Mouse (Mus musculus): ENCODE results near the gene Hpse2. TPM values are rescaled to one million over a fixed set of nuclear protein-coding genes. Genes with fewer than 3 reads are reported as not detected.

The Hpse2 gene
- polyA plus RNA-seq, 1 experiment from 2014 or later, result 0.05 TPM

DNA sequence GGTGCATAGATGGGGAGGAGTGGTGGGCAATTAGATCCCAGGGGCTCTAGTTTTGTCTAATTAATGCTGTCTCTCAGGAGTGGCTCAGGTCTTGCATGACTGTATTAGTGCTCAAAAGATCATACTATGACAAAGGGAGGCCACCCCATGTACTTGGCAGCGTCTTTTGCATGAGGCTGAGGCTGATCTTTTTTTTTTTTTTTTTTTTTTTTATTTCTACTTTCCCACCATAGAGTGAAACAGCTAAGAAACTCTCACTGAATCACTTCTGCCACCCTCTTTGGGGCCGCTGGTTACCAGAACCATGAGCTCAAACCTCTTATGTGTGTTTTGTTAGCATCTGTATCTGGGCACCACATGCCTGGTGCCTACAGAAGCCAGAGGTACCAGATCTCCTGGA lies 549.0 kb downstream of the Hpse2 start:
- no peak for ATAC-seq (replicated peaks; ENCODE audit: low FRiP score)
- H3K9me3 ChIP-seq (ENCODE audit: control insufficient read depth, low read length), result no peaks in the 10 kb centered on the region
- 73% methylated on average over 2 of the region's 2 CpGs for WGBS
- no peaks in the 10 kb centered on the region for H3K4me1 ChIP-seq (replicated peaks; ENCODE audit: control insufficient read depth, insufficient read depth, low read length)
- H3K4me2 ChIP-seq, result no peak overlapping the region
- H3K4me3 ChIP-seq (ENCODE audit: low read depth, low read length), result no peak overlapping the region
- H3K27me3 ChIP-seq (replicated peaks; ENCODE audit: control insufficient read depth, insufficient read depth, low read length), result no peaks in the 10 kb centered on the region
- H3K36me3 ChIP-seq (ENCODE audit: control insufficient read depth, insufficient read depth, low read length), result no peaks in the 10 kb centered on the region
- no peak overlapping the region for H3K9ac ChIP-seq (ENCODE audit: low read depth, low read length)
- no peak overlapping the region for H3K27ac ChIP-seq (ENCODE audit: low read depth, low read length)
- DNase-seq (ENCODE audit: low spot score), result no peak

DNA sequence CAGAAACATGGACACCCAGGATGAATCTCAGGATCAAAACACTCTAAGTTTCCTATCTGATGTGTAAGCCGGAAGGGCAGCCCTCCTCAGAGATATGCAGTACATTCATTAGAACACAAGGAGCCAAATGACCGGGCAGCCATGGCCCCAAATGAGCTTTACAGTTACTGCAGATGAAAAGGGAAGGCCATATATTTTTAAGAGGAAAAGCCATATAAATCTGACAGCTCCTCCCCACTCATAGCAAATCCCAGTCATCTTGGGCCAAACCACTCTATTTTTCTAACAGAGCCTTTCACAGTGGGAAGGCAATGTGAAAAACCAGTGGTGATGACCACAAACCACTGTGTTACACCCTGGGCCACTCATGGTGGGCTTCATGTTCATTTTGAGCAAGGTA lies 549.9 kb downstream of the Hpse2 start:
- H3K4me2 ChIP-seq, result no peak overlapping the region
- H3K27ac ChIP-seq (ENCODE audit: low read depth, low read length), result no peak overlapping the region
- H3K9me3 ChIP-seq (ENCODE audit: control insufficient read depth, low read length), result no peaks in the 10 kb centered on the region
- no peaks in the 10 kb centered on the region for H3K36me3 ChIP-seq (ENCODE audit: control insufficient read depth, insufficient read depth, low read length)
- H3K27me3 ChIP-seq (replicated peaks; ENCODE audit: control insufficient read depth, insufficient read depth, low read length), result no peaks in the 10 kb centered on the region
- H3K9ac ChIP-seq (ENCODE audit: low read depth, low read length), result no peak overlapping the region
- 70% methylated on average over 2 of the region's 2 CpGs for WGBS
- H3K4me1 ChIP-seq (replicated peaks; ENCODE audit: control insufficient read depth, insufficient read depth, low read length), result no peaks in the 10 kb centered on the region
- no peak overlapping the region for H3K4me3 ChIP-seq (ENCODE audit: low read depth, low read length)
- DNase-seq (ENCODE audit: low spot score) (no peak), ATAC-seq (replicated peaks; ENCODE audit: low FRiP score) (no peak)

DNA sequence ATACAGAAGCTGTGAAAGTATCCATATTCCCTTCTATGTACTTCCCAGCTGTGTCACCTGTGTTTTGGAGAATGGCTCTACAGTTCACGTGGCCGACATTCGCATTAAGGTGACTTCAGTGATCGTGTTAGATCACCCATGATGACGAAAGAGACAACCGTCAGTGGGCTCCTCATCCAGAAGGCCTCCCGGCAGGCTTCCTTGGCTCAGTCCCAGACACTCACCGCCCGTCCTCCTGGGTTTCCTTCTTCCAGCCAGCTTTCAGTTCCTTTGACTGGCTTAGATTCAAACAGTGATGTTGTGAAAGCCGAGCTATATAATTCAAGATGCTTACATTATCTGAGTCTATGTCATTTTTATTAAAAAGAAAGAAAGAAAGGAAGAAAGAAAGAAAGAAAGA lies 550.6 kb downstream of the Hpse2 start:
- Histone ChIP-seq H3K27me3 (replicated peaks; ENCODE audit: control insufficient read depth, insufficient read depth, low read length) (no peaks in the 10 kb centered on the region), H3K9me3 (ENCODE audit: control insufficient read depth, low read length) (no peaks in the 10 kb centered on the region), H3K4me3 (ENCODE audit: low read depth, low read length) (no peak overlapping the region), H3K4me2 (no peak overlapping the region), H3K4me1 (replicated peaks; ENCODE audit: control insufficient read depth, insufficient read depth, low read length) (no peaks in the 10 kb centered on the region), H3K27ac (ENCODE audit: low read depth, low read length) (no peak overlapping the region), H3K36me3 (ENCODE audit: control insufficient read depth, insufficient read depth, low read length) (no peaks in the 10 kb centered on the region), H3K9ac (ENCODE audit: low read depth, low read length) (no peak overlapping the region)
- no peak for DNase-seq (ENCODE audit: low spot score)
- ATAC-seq (replicated peaks; ENCODE audit: low FRiP score), result no peak
- 81% methylated on average over 10 of the region's 10 CpGs for WGBS

DNA sequence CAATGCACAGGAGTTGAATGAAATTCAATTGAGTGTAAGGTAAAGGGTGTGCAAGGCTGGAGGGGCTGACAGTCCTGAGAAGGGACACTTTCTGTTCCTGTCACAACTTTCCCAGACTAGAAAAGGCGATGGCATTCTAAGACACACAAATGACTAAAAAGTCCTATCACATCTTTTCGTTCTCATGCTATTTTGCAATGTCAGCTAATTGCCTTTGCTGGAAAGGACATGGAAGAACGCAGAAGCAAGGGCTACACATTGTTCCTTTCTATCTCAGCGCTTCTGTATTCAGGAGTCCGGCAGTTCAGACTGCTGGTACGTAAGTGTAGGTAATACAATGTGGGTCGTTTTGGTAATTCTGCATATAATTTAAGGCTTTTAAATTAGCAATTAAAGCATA lies 555.0 kb downstream of the Hpse2 start:
- H3K4me2 ChIP-seq, result no peak overlapping the region
- H3K4me3 ChIP-seq (ENCODE audit: low read depth, low read length), result no peak overlapping the region
- H3K27me3 ChIP-seq (replicated peaks; ENCODE audit: control insufficient read depth, insufficient read depth, low read length), result no peaks in the 10 kb centered on the region
- 82% methylated on average over 7 of the region's 7 CpGs for WGBS
- ATAC-seq (replicated peaks; ENCODE audit: low FRiP score), result no peak
- no peak for DNase-seq (ENCODE audit: low spot score)
- no peaks in the 10 kb centered on the region for H3K9me3 ChIP-seq (ENCODE audit: control insufficient read depth, low read length)
- H3K9ac ChIP-seq (ENCODE audit: low read depth, low read length), result no peak overlapping the region
- H3K27ac ChIP-seq (ENCODE audit: low read depth, low read length), result no peak overlapping the region
- H3K36me3 ChIP-seq (ENCODE audit: control insufficient read depth, insufficient read depth, low read length), result no peaks in the 10 kb centered on the region
- no peaks in the 10 kb centered on the region for H3K4me1 ChIP-seq (replicated peaks; ENCODE audit: control insufficient read depth, insufficient read depth, low read length)

DNA sequence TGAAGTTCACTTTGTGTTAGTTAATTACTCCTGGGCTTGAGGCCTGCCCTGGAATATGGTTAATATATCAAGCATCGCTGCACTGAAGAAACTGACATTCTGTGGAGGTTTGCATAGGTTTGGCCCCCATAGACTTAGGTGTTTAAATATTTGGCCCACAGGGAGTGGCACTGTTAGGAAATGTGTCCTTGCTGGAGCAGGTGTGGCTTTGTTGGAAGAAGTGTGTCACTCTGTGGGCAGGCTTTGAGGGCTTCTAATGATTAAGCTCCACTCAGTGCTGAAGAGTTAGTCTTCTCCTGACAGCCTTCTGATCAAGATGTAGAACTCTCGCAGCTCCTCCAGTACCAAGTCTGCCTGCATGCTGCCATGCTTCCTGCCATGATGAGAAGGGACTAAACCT lies 555.9 kb downstream of the Hpse2 start:
- H3K4me1 ChIP-seq (replicated peaks; ENCODE audit: control insufficient read depth, insufficient read depth, low read length), result no peaks in the 10 kb centered on the region
- no peaks in the 10 kb centered on the region for H3K36me3 ChIP-seq (ENCODE audit: control insufficient read depth, insufficient read depth, low read length)
- H3K9me3 ChIP-seq (ENCODE audit: control insufficient read depth, low read length), result no peaks in the 10 kb centered on the region
- no peak overlapping the region for H3K27ac ChIP-seq (ENCODE audit: low read depth, low read length)
- WGBS, result 77% methylated on average over 2 of the region's 2 CpGs
- ATAC-seq (replicated peaks; ENCODE audit: low FRiP score) (no peak), DNase-seq (ENCODE audit: low spot score) (no peak)
- H3K27me3 ChIP-seq (replicated peaks; ENCODE audit: control insufficient read depth, insufficient read depth, low read length), result no peaks in the 10 kb centered on the region
- H3K4me2 ChIP-seq, result no peak overlapping the region
- H3K9ac ChIP-seq (ENCODE audit: low read depth, low read length), result no peak overlapping the region
- no peak overlapping the region for H3K4me3 ChIP-seq (ENCODE audit: low read depth, low read length)

DNA sequence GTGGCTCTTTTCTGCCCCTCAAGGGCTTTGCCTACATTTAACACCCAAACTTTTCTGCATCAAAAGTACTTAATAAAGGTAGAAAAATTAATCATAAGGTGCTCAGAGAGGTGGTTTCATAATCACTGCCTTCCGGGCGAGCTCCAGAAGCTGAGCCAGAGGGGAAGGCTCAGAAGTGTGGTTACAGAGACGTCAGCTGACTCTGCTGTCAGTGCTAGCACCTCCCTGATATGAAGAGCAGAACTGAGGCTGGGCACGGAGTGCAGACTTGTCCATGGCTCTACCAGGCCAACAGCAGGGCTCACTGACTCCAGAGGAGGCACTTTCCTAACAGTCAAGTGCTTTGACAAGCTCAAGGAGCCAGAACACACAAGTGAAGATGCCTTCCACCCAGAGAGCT lies 559.0 kb downstream of the Hpse2 start:
- no peak for ATAC-seq (replicated peaks; ENCODE audit: low FRiP score)
- H3K4me3 ChIP-seq (ENCODE audit: low read depth, low read length), result no peak overlapping the region
- no peak overlapping the region for H3K9ac ChIP-seq (ENCODE audit: low read depth, low read length)
- H3K9me3 ChIP-seq (ENCODE audit: control insufficient read depth, low read length), result no peaks in the 10 kb centered on the region
- no peak for DNase-seq (ENCODE audit: low spot score)
- no peaks in the 10 kb centered on the region for H3K4me1 ChIP-seq (replicated peaks; ENCODE audit: control insufficient read depth, insufficient read depth, low read length)
- no peak overlapping the region for H3K27ac ChIP-seq (ENCODE audit: low read depth, low read length)
- H3K4me2 ChIP-seq, result no peak overlapping the region
- H3K27me3 ChIP-seq (replicated peaks; ENCODE audit: control insufficient read depth, insufficient read depth, low read length), result no peaks in the 10 kb centered on the region
- 45% methylated on average over 4 of the region's 4 CpGs for WGBS
- no peaks in the 10 kb centered on the region for H3K36me3 ChIP-seq (ENCODE audit: control insufficient read depth, insufficient read depth, low read length)

DNA sequence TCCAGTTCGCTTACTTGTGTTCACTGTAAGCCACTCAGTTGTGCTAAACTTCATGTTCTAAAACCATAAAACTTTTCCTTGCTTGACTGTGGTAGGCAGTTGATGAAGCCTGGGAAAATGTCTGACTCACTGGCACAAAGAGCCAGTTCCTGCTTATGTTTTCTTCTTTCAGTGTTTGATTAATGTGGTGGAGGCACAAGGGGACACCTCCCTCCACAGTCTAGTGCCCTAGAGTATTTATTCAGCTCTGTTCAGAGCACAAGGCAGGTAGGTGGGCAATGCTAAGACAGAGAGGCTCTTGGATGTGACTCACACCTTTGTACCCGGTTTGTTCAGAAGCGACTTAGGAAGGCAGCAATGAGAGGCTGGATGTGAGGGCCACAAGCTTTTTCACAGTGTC lies 560.3 kb downstream of the Hpse2 start:
- 80% methylated on average over 3 of the region's 3 CpGs for WGBS
- Histone ChIP-seq H3K4me1 (replicated peaks; ENCODE audit: control insufficient read depth, insufficient read depth, low read length) (no peaks in the 10 kb centered on the region), H3K4me2 (no peak overlapping the region), H3K27me3 (replicated peaks; ENCODE audit: control insufficient read depth, insufficient read depth, low read length) (no peaks in the 10 kb centered on the region), H3K9ac (ENCODE audit: low read depth, low read length) (no peak overlapping the region), H3K27ac (ENCODE audit: low read depth, low read length) (no peak overlapping the region), H3K9me3 (ENCODE audit: control insufficient read depth, low read length) (no peaks in the 10 kb centered on the region), H3K36me3 (ENCODE audit: control insufficient read depth, insufficient read depth, low read length) (no peaks in the 10 kb centered on the region), H3K4me3 (ENCODE audit: low read depth, low read length) (no peak overlapping the region)
- ATAC-seq (replicated peaks; ENCODE audit: low FRiP score) (no peak), DNase-seq (ENCODE audit: low spot score) (no peak)

DNA sequence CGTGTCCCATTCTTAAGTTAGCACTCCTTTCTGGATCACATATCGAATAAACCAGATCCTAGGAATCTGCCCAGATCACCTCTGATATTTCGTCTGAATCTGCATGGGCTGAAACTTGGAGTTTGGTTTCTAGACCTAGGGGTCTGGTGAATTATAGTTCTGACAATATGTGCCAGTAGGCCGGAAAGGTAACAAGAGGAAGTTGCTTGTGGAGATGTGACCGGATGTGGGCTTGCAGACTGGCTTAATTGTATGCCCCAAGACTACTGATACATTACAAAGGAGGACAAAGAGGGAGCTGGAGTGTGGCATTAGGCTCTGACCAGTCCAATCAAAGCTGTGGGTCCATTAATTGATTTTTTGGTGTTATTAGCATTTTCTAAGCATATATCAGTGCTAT lies 568.0 kb downstream of the Hpse2 start:
- no peak overlapping the region for H3K9ac ChIP-seq (ENCODE audit: low read depth, low read length)
- no peak overlapping the region for H3K4me3 ChIP-seq (ENCODE audit: low read depth, low read length)
- no peaks in the 10 kb centered on the region for H3K4me1 ChIP-seq (replicated peaks; ENCODE audit: control insufficient read depth, insufficient read depth, low read length)
- no peaks in the 10 kb centered on the region for H3K9me3 ChIP-seq (ENCODE audit: control insufficient read depth, low read length)
- 67% methylated on average over 5 of the region's 5 CpGs for WGBS
- DNase-seq (ENCODE audit: low spot score), result no peak
- H3K36me3 ChIP-seq (ENCODE audit: control insufficient read depth, insufficient read depth, low read length), result no peaks in the 10 kb centered on the region
- H3K27me3 ChIP-seq (replicated peaks; ENCODE audit: control insufficient read depth, insufficient read depth, low read length), result no peaks in the 10 kb centered on the region
- ATAC-seq (replicated peaks; ENCODE audit: low FRiP score), result no peak
- no peak overlapping the region for H3K4me2 ChIP-seq
- no peak overlapping the region for H3K27ac ChIP-seq (ENCODE audit: low read depth, low read length)

DNA sequence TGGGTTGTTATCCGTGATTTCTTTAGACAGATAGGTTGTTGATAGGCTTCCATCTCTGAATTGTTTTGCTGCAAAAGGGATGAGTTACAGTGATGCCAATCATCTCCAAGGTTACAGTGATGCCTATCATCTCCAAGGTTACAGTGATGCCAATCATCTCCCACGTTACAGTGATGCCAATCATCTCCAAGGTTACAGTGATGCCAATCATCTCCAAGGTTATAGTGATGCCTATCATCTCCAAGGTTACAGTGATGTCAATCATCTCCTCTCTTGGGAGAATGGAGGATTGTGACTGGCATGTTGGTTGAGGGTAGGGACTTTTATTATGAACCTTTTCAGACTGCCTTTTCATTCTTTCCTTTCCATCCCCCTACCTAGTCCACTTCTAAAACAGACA lies 570.4 kb downstream of the Hpse2 start:
- WGBS, result 67% methylated on average over 2 of the region's 2 CpGs
- Histone ChIP-seq H3K36me3 (ENCODE audit: control insufficient read depth, insufficient read depth, low read length) (no peaks in the 10 kb centered on the region), H3K4me3 (ENCODE audit: low read depth, low read length) (no peak overlapping the region), H3K4me2 (no peak overlapping the region), H3K4me1 (replicated peaks; ENCODE audit: control insufficient read depth, insufficient read depth, low read length) (no peaks in the 10 kb centered on the region), H3K9me3 (ENCODE audit: control insufficient read depth, low read length) (no peaks in the 10 kb centered on the region), H3K9ac (ENCODE audit: low read depth, low read length) (no peak overlapping the region), H3K27me3 (replicated peaks; ENCODE audit: control insufficient read depth, insufficient read depth, low read length) (no peaks in the 10 kb centered on the region), H3K27ac (ENCODE audit: low read depth, low read length) (no peak overlapping the region)
- ATAC-seq (replicated peaks; ENCODE audit: low FRiP score), result no peak
- DNase-seq (ENCODE audit: low spot score), result no peak
